Mouse (Mus musculus) hindbrain, embryonic 11.5 days (tissue): ENCODE data around the gene Kank1. TPM values are rescaled to one million over a fixed set of nuclear protein-coding genes. Genes with fewer than 3 reads are reported as not detected.

ENCODE experiments used
- ATAC-seq: fragments of 200-750 bp; cut with Nextera tagmentation; 2 replicates; pipeline ENCODE4 v1.8.0; 2017; ENCODE audit warnings: mild to moderate bottlenecking, moderate TSS enrichment, moderate library complexity; ENCODE audit not compliant: low FRiP score
- DNase-seq: peaks from one replicate; pipeline ENCODE4 v3.0.0-alpha.2; 2015; ENCODE audit warnings: low spot score
- H3K27ac ChIP-seq: fragments of 300-500 bp; sonication (generic); 2 replicates; pipeline ENCODE4 v1.5.1; 2014; ENCODE audit warnings: mild to moderate bottlenecking, low read depth, low read length
- H3K27me3 ChIP-seq: fragments of 300-500 bp; sonication (generic); 2 replicates; pipeline ENCODE4 v1.6.1; 2014; ENCODE audit warnings: mild to moderate bottlenecking, low read length, moderate library complexity, mixed read lengths; ENCODE audit not compliant: control insufficient read depth, insufficient read depth
- H3K36me3 ChIP-seq: fragments of 300-500 bp; sonication (generic); 2 replicates; pipeline ENCODE4 v1.6.1; 2014; ENCODE audit warnings: mild to moderate bottlenecking, low read length, moderate library complexity, mixed read lengths; ENCODE audit not compliant: control insufficient read depth, insufficient read depth
- H3K4me1 ChIP-seq: fragments of 300-500 bp; sonication (generic); replicated peaks from 2 replicates; pipeline ENCODE4 v1.6.1; 2014; ENCODE audit warnings: low read length, mixed read lengths; ENCODE audit not compliant: control insufficient read depth, insufficient read depth
- H3K4me2 ChIP-seq: fragments of 300-500 bp; sonication (generic); replicated peaks from 2 replicates; pipeline ENCODE4 v1.6.1; 2014; ENCODE audit warnings: mild to moderate bottlenecking, low read depth, low read length
- H3K4me3 ChIP-seq: fragments of 300-500 bp; sonication (generic); 2 replicates; pipeline ENCODE4 v1.5.1; 2014; ENCODE audit warnings: low read depth, low read length
- H3K9ac ChIP-seq: fragments of 300-500 bp; sonication (generic); 2 replicates; pipeline ENCODE4 v1.6.1; 2014; ENCODE audit warnings: low read depth, low read length
- H3K9me3 ChIP-seq: fragments of 300-500 bp; sonication (generic); 2 replicates; pipeline ENCODE4 v1.6.1; 2016; ENCODE audit warnings: low read length; ENCODE audit not compliant: control insufficient read depth
- WGBS: fragments of 180-500 bp; shearing (Covaris S2); extraction: QIAGEN DNeasy Blood & Tissue Kit; methylation state at CpG from one replicate; pipeline ENCODE4 v1.1.7; 2014; 5-methylcytosine and 5-hydroxymethylcytosine counted together
- polyA plus RNA-seq: library from polyadenylated mRNA; unstranded; fragments of >200 nt; fragmentation: Nextera tagmentation; extraction: Ambion mirVana; gene quantifications from 2 replicates; pipeline ENCODE4 v1.2.1, GENCODE M21; 2014

Gene Kank1
- polyA plus RNA-seq, 1 experiment from 2014 or later = 12.0 TPM

DNA sequence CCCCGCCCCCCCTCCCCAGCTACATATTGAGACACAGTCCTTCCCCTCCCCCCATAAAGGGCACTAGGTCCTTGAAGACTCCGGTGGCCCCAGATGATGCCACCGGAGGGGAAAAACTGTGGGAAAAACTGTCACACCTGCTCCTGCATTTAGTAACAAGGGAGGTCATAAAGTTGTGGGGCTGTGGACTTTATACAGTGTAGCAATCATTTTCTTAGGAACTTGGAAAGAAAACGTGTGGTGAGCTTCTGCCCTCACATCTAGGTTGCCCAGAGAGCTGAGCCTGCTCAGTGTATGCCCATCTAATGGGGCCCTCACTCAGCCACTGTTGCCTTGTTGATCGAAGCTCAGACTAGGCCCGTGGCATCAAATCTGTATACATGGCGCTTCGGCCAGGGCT, 9.3 kb downstream of the Kank1 start:
- Histone ChIP-seq H3K4me1 (no peaks in the 10 kb centered on the region), H3K9me3 (no peaks in the 10 kb centered on the region), H3K4me3 (no peak overlapping the region), H3K4me2 (no peak overlapping the region), H3K36me3 (no peaks in the 10 kb centered on the region), H3K9ac (no peak overlapping the region), H3K27me3 (no peaks in the 10 kb centered on the region), H3K27ac (no peak overlapping the region)
- DNase-seq (no peak), ATAC-seq (no peak)
- WGBS = 83% methylated on average over 8 of the region's 8 CpGs

DNA sequence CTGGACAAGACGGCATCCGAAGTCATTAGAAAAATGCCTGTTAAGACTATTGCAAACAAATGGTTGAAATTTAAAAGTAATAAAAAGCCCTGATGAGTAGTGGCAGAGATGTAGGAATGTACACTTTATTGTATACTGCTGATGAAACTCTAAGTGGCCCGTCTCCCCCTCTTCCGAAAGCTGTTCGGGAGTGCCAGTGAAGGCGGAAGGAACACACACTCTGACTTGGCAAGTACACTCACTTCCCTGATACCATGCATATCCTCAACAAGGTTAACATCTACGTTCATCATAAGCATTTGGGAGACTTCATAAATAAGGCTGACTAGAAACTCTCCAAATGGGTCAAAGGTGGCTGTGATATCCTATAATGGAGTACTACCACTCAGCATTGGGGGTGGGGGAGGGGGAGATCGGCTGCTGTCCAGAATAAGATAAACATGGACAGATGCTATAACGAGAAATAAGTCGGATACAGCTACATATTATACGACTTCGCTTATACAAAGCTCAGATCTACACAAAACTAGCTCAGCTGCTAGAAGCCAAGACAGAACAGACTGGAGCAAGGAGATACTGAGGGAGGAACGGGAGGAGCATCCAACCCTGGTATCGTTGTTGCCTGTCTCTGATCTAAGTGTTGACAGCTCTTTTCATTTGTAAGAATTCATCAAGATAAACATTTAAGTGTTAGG, 11.2 kb downstream of the Kank1 start:
- Histone ChIP-seq H3K27ac (no peak overlapping the region), H3K27me3 (no peaks in the 10 kb centered on the region), H3K36me3 (no peaks in the 10 kb centered on the region), H3K4me2 (no peak overlapping the region), H3K9me3 (no peaks in the 10 kb centered on the region), H3K9ac (no peak overlapping the region), H3K4me1 (no peaks in the 10 kb centered on the region), H3K4me3 (no peak overlapping the region)
- no peak for ATAC-seq
- 92% methylated on average over 14 of the region's 14 CpGs for WGBS
- no peak for DNase-seq

DNA sequence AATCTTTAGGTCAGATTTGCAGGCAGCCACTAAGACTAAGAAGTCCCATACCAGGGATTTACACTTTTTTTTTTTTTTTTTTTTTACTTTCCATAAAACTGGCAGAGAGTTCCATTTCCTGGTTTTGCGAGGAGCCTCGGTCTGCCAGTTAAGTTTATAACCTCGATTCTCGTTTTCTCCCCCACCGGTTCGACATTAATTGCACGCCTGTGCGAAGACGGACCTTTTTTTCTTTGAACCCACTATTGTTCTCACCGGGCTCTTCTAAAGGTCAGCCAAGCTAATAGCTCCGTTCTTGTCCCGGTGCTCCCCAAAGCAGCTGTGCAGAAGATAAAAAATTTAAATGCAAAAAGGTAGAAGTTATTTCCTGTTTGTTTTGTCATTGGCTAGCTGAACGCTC, 12.5 kb downstream of the Kank1 start:
- H3K4me1 ChIP-seq = no peaks in the 10 kb centered on the region
- no peak for DNase-seq
- no peak overlapping the region for H3K27ac ChIP-seq
- no peaks in the 10 kb centered on the region for H3K36me3 ChIP-seq
- no peak overlapping the region for H3K4me2 ChIP-seq
- no peak overlapping the region for H3K9ac ChIP-seq
- 58% methylated on average over 13 of the region's 13 CpGs for WGBS
- no peaks in the 10 kb centered on the region for H3K9me3 ChIP-seq
- no peak for ATAC-seq
- no peak overlapping the region for H3K4me3 ChIP-seq
- H3K27me3 ChIP-seq = no peaks in the 10 kb centered on the region

DNA sequence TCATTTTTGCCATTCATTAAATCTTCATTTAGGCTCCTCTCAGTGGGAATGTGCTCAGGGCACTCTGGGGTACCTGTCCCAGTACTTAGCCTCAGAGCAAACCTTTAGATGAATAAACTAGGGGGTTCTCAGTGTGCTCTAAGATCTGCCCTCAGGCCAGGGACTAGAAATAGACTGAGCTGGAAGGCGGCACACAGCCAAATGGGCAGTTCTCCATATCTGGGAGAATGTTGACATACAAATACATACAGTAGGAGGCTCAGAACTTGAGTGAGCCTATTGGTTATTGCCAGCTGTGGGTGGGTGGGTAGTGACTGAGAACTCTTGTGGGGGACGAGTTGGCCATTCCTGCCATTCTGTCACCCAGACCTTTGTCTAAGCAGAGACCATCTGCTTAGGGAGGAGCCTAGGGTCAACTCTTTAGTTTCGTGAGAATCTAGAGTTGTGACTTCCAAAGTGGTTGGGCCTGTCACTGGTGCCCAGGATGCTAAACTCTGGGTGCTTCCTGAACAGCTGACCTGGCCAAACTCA, 14.9 kb downstream of the Kank1 start:
- DNase-seq = no peak
- H3K4me2 ChIP-seq = no peak overlapping the region
- no peaks in the 10 kb centered on the region for H3K9me3 ChIP-seq
- H3K9ac ChIP-seq = no peak overlapping the region
- no peak overlapping the region for H3K4me3 ChIP-seq
- no peak overlapping the region for H3K27ac ChIP-seq
- H3K4me1 ChIP-seq = no peaks in the 10 kb centered on the region
- WGBS = 80% methylated on average over 3 of the region's 3 CpGs
- H3K36me3 ChIP-seq = no peaks in the 10 kb centered on the region
- no peak for ATAC-seq
- H3K27me3 ChIP-seq = no peaks in the 10 kb centered on the region

DNA sequence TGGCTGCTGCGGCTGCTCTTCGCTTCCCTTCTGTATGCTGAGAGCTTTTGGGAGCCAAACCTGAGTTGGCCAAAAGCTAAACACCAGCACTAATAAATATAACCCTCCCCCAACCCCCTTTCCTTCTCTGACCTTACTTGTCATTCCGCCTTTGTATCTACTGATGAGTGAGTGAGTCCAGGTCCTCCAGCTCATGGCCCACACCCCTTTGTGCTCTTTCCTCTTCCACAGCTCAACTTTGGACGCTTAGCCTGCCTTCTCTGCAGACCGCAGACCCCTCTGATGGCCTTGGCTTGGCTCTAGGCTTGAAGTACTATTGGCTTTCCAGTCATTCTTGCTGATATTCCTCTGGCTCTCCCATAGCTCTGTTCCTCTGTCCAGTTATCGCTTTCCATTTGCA, 16.4 kb downstream of the Kank1 start:
- Histone ChIP-seq H3K36me3 (no peaks in the 10 kb centered on the region), H3K27ac (no peak overlapping the region), H3K4me2 (no peak overlapping the region), H3K9ac (no peak overlapping the region), H3K4me1 (no peaks in the 10 kb centered on the region), H3K9me3 (no peaks in the 10 kb centered on the region), H3K27me3 (no peaks in the 10 kb centered on the region), H3K4me3 (no peak overlapping the region)
- no peak for DNase-seq
- WGBS = 90% methylated on average over 6 of the region's 6 CpGs
- no peak for ATAC-seq

DNA sequence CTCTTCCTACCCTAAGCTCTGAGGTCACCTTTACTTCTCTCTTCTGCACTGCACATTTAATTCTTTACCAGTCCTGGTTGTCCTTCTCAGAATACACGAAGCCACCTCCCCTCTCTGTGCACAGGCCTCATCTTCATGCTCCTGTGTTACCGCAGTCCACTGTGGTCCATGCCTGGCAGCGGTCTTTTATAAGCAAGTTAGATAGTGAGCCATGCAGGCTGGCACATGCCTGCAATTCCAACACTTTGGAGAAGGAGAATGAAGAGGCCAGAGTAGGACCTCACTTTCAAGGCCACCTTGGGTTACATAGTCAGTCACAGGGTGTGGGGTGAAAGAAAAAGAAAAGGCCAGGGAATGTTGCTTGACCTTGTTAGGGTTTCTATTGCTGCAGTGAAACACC, 16.9 kb downstream of the Kank1 start:
- H3K4me1 ChIP-seq = no peaks in the 10 kb centered on the region
- H3K36me3 ChIP-seq = no peaks in the 10 kb centered on the region
- 98% methylated on average over 3 of the region's 3 CpGs for WGBS
- no peak overlapping the region for H3K27ac ChIP-seq
- H3K9ac ChIP-seq = no peak overlapping the region
- ATAC-seq = no peak
- no peak overlapping the region for H3K4me2 ChIP-seq
- H3K4me3 ChIP-seq = no peak overlapping the region
- H3K9me3 ChIP-seq = no peaks in the 10 kb centered on the region
- no peak for DNase-seq
- no peaks in the 10 kb centered on the region for H3K27me3 ChIP-seq

DNA sequence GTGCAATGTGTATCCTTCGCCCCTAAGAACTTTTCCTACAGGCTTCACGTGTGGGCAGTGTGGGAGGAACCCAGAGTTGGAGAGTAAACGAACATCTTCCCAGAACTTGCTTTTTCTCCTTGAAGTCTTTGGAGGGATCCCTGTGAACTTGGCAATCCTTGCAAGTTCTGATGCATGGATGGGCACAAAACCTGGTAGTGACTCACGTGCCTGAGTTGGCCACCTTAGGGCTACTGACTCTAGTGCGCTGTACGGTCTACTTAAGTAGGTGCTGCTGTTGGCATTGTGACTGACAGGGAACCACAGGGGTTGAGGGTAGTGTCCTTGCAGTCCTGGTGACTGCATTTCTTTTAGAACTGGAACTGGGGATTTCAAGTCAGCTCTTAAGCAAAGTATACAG, 21.5 kb downstream of the Kank1 start:
- Histone ChIP-seq H3K27me3 (no peaks in the 10 kb centered on the region), H3K4me1 (no peaks in the 10 kb centered on the region), H3K36me3 (no peaks in the 10 kb centered on the region), H3K9me3 (no peaks in the 10 kb centered on the region), H3K27ac (no peak overlapping the region), H3K4me2 (no peak overlapping the region), H3K9ac (no peak overlapping the region), H3K4me3 (no peak overlapping the region)
- 90% methylated on average over 6 of the region's 6 CpGs for WGBS
- no peak for DNase-seq
- ATAC-seq = no peak

DNA sequence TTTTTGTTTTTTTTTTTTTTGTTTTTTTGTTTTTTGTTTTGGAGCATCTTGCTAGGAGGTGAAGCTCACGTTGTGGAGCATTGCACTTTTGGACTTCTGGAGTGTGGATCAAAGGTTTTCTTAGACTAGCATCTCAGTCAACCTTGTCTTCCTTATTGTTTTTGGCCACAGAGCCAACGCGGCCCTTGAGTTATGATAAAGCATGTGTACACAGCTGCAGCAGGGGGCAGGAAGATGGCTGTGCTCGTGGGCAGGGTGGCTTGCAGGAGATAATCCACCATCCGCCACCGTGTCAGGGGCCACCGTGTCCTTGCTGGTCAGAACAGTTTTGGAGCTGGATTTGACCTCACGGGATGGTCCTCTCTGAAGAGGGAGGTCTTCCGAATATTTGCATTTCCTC, 29.4 kb downstream of the Kank1 start:
- H3K36me3 ChIP-seq = no peaks in the 10 kb centered on the region
- WGBS = 41% methylated on average over 9 of the region's 9 CpGs
- no peaks in the 10 kb centered on the region for H3K4me1 ChIP-seq
- H3K27ac ChIP-seq = no peak overlapping the region
- H3K4me3 ChIP-seq = no peak overlapping the region
- no peak for ATAC-seq
- H3K9me3 ChIP-seq = no peaks in the 10 kb centered on the region
- H3K4me2 ChIP-seq = no peak overlapping the region
- no peak for DNase-seq
- no peaks in the 10 kb centered on the region for H3K27me3 ChIP-seq
- H3K9ac ChIP-seq = no peak overlapping the region

DNA sequence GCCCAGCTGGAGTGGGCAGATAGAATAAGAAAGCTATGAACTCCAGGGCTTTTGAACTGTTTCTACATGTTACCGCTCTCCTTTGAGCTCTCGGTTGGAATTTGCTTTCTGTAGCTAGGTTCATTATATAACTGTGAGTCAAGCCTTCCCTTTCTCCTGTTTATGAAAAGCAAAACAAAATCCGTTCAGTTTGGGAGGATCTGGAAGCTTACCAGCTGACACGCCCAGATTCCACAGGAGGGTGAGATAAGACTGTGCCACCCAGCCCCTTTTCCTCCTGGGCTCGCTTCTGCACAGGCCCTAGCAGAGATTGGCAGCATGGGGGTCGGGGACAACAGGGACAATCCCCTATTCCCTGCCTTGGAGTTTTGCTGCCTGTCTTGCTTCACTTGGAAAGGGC, 30.5 kb downstream of the Kank1 start:
- Histone ChIP-seq H3K4me2 (no peak overlapping the region), H3K27ac (no peak overlapping the region), H3K27me3 (no peaks in the 10 kb centered on the region), H3K36me3 (no peaks in the 10 kb centered on the region), H3K9me3 (no peaks in the 10 kb centered on the region), H3K9ac (no peak overlapping the region), H3K4me3 (no peak overlapping the region), H3K4me1 (no peaks in the 10 kb centered on the region)
- no peak for ATAC-seq
- whole genome bisulfite sequencing = 47% methylated on average over 6 of the region's 6 CpGs
- DNase-seq = no peak
